Mouse (Mus musculus) myocyte (in vitro differentiated cells): ENCODE measurements around the gene Bicdl1. TPM values are rescaled to one million over a fixed set of nuclear protein-coding genes. Genes with fewer than 3 reads are reported as not detected.

Experiments
- H3K27me3 ChIP-seq: one replicate; pipeline ENCODE4 v1.6.1; 2011; ENCODE audit not compliant: control insufficient read depth, insufficient read depth, insufficient read length
- H3K36me3 ChIP-seq: one replicate; pipeline ENCODE4 v1.6.1; 2011; ENCODE audit not compliant: control insufficient read depth, insufficient read depth
- H3K4me2 ChIP-seq: one replicate; pipeline ENCODE4 v1.6.1; 2011; ENCODE audit warnings: low read depth, control low read depth
- H3K4me3 ChIP-seq: one replicate; pipeline ENCODE4 v1.5.1; 2011; ENCODE audit warnings: mild to moderate bottlenecking, control low read depth, moderate library complexity
- H3K79me2 ChIP-seq: one replicate; pipeline ENCODE4 v1.6.1; 2011; ENCODE audit not compliant: control insufficient read depth, insufficient read depth
- H3ac ChIP-seq: one replicate; pipeline ENCODE4 v1.6.1; 2011; ENCODE audit not compliant: control insufficient read depth, insufficient read length
- CEBPB ChIP-seq: IDR thresholded peaks from 2 replicates; pipeline ENCODE4 v1.6.1; 2011; ENCODE audit warnings: mild to moderate bottlenecking, moderate library complexity; ENCODE audit not compliant: poor library complexity, insufficient read depth, severe bottlenecking
- E2F4 ChIP-seq: IDR thresholded peaks from one replicate; pipeline ENCODE4 v1.6.1; 2011; ENCODE audit warnings: mild to moderate bottlenecking, control low read depth, moderate library complexity; ENCODE audit not compliant: insufficient read depth
- MAX ChIP-seq: IDR thresholded peaks from one replicate; pipeline ENCODE4 v1.6.1; 2011; ENCODE audit warnings: low read depth, mild to moderate bottlenecking, control low read depth
- MYOD1 ChIP-seq, 3 experiments: IDR thresholded peaks; one replicate each; pipeline ENCODE4 v1.6.1; 2011; ENCODE audit warnings: control low read depth in 2 of 3, low read depth in 2 of 3, mild to moderate bottlenecking in 2 of 3, moderate library complexity in 1 of 3; ENCODE audit not compliant: insufficient read length in 2 of 3, control insufficient read depth in 1 of 3
- MYOG ChIP-seq, 3 experiments: IDR thresholded peaks; one replicate each; pipeline ENCODE4 v1.6.1; 2011; ENCODE audit warnings: control low read depth in 2 of 3, low read depth in 2 of 3, mild to moderate bottlenecking in 2 of 3; ENCODE audit not compliant: insufficient read length in 2 of 3, control insufficient read depth in 1 of 3, insufficient read depth in 1 of 3
- POLR2A ChIP-seq: IDR thresholded peaks from one replicate; pipeline ENCODE4 v1.6.1; 2011; ENCODE audit warnings: low read depth, mild to moderate bottlenecking, control low read depth, moderate library complexity; ENCODE audit not compliant: insufficient read length
- POLR2AphosphoS2 ChIP-seq: IDR thresholded peaks from one replicate; pipeline ENCODE4 v1.6.1; 2011; ENCODE audit warnings: low read depth, control low read depth; ENCODE audit not compliant: insufficient read length
- REST ChIP-seq: IDR thresholded peaks from one replicate; pipeline ENCODE4 v1.6.1; 2011; ENCODE audit warnings: mild to moderate bottlenecking, control low read depth, moderate library complexity; ENCODE audit not compliant: insufficient read depth, insufficient read length
- SRF ChIP-seq: IDR thresholded peaks from one replicate; pipeline ENCODE4 v1.6.1; 2011; ENCODE audit warnings: low read depth; ENCODE audit not compliant: control insufficient read depth, insufficient read length
- TCF12 ChIP-seq: IDR thresholded peaks from one replicate; pipeline ENCODE4 v1.6.1; 2011; ENCODE audit warnings: mild to moderate bottlenecking, control low read depth; ENCODE audit not compliant: poor library complexity, insufficient read depth, severe bottlenecking
- TCF3 ChIP-seq: IDR thresholded peaks from one replicate; pipeline ENCODE4 v1.6.1; 2011; ENCODE audit warnings: low read depth, control low read depth; ENCODE audit not compliant: insufficient read length
- USF1 ChIP-seq: IDR thresholded peaks from one replicate; pipeline ENCODE4 v1.6.1; 2011; ENCODE audit warnings: low read depth, mild to moderate bottlenecking, control low read depth, moderate library complexity
- polyA plus RNA-seq: library from polyadenylated mRNA; unstranded; fragments of >200 nt; fragmentation: generic; extraction: Trizol; gene quantifications from one replicate; pipeline ENCODE4 v1.2.1, GENCODE M21; 2012; ENCODE audit warnings: missing spikeins

Gene Bicdl1
- polyA plus RNA-seq, 1 experiment = 2.8 TPM

DNA sequence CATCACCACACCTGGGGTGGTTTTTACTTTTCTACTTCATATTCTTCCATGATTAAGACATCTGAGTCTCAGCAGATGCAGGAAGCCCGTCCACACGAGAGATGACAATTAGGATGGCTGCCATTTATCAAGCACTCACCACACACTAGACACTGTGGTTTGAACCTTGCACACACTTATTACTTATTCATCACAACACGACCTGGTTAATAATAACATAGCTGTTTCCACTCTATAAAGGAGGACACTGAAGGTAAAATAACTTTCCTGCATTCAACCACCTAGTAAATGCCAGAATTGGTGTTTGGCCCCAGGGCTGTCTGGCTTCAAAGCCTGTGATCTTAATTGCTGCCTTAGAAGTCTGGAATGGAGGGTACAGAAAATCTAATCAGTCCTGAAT, 10.7 kb downstream of the Bicdl1 start:
- Histone ChIP-seq H3K4me2 (no peak overlapping the region), H3ac (no peak overlapping the region), H3K36me3 (no peaks in the 10 kb centered on the region), H3K79me2 (no peaks in the 10 kb centered on the region), H3K27me3 (peaks cover 52% of the 10 kb centered on the region), H3K4me3 (no peak overlapping the region)
- TF ChIP-seq E2F4 (no peak), TCF12 (no peak), MYOD1 (IDR thresholded peaks at IDR 0.05; ENCODE audit: control insufficient read depth in 1 of 3, insufficient read length in 2 of 3, low read depth in 2 of 3) (no peak), CEBPB (no peak), MAX (no peak), POLR2AphosphoS2 (no peak), MYOG (IDR thresholded peaks at IDR 0.05; ENCODE audit: control insufficient read depth in 1 of 3, insufficient read depth in 1 of 3, insufficient read length in 2 of 3, low read depth in 2 of 3) (no peak), POLR2A (no peak), REST (no peak), SRF (no peak), USF1 (no peak), TCF3 (no peak)

GRCm38 (mm10) chr5:115717693-115718092, 13.7 kb downstream of the Bicdl1 start:
- Histone ChIP-seq H3ac (no peak overlapping the region), H3K4me3 (no peak overlapping the region), H3K36me3 (no peaks in the 10 kb centered on the region), H3K79me2 (no peaks in the 10 kb centered on the region), H3K27me3 (peaks cover 48% of the 10 kb centered on the region), H3K4me2 (no peak overlapping the region)
- no peak for TF ChIP-seq SRF

DNA sequence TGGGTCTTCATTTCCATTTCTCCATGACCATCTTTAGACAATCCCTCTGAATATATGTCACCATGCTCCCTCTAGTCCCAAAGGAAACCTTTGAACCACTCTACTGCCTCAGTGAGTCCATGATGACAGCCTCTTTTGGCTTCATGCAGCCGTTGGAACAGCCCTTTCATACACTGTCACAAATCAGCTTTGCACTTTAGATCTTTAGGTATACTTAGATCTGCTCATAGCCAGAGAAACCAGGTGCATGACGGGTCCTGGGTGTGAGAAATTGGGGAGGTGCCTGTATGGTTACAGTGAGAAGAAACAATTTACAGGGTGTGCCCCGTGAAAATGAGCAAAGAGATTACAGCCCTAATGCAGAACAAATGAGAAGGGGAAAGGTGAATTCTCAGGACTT, 14.3 kb downstream of the Bicdl1 start:
- no peak overlapping the region for H3K4me2 ChIP-seq
- H3K4me3 ChIP-seq = no peak overlapping the region
- TF ChIP-seq POLR2AphosphoS2 = no peak
- no peak for TF ChIP-seq REST
- no peak for TF ChIP-seq SRF
- TF ChIP-seq MAX = no peak
- TF ChIP-seq E2F4 = no peak
- TF ChIP-seq USF1 = no peak
- TF ChIP-seq POLR2A = no peak
- no peak for TF ChIP-seq TCF12
- no peak for TF ChIP-seq TCF3
- TF ChIP-seq MYOG (IDR thresholded peaks at IDR 0.05; ENCODE audit: control insufficient read depth in 1 of 3, insufficient read depth in 1 of 3, insufficient read length in 2 of 3, low read depth in 2 of 3) = no peak
- no peak for TF ChIP-seq MYOD1 (IDR thresholded peaks at IDR 0.05; ENCODE audit: control insufficient read depth in 1 of 3, insufficient read length in 2 of 3, low read depth in 2 of 3)
- no peak for TF ChIP-seq CEBPB
- H3K27me3 ChIP-seq = peaks cover 42% of the 10 kb centered on the region
- H3ac ChIP-seq = no peak overlapping the region
- no peaks in the 10 kb centered on the region for H3K36me3 ChIP-seq
- H3K79me2 ChIP-seq = no peaks in the 10 kb centered on the region

- Histone ChIP-seq H3K79me2 (no peaks in the 10 kb centered on the region), H3K27me3 (peaks cover 40% of the 10 kb centered on the region), H3K4me3 (no peak overlapping the region), H3K36me3 (no peaks in the 10 kb centered on the region), H3K4me2 (no peak overlapping the region), H3ac (no peak overlapping the region)
- TF ChIP-seq TCF3 (no peak), MYOG (IDR thresholded peaks at IDR 0.05; ENCODE audit: control insufficient read depth in 1 of 3, insufficient read depth in 1 of 3, insufficient read length in 2 of 3, low read depth in 2 of 3) (no peak), SRF (no peak), REST (no peak), USF1 (no peak), CEBPB (no peak), POLR2AphosphoS2 (no peak), MAX (no peak), MYOD1 (IDR thresholded peaks at IDR 0.05; ENCODE audit: control insufficient read depth in 1 of 3, insufficient read length in 2 of 3, low read depth in 2 of 3) (no peak), E2F4 (no peak), TCF12 (no peak), POLR2A (no peak)
These were observed 15.0 kb downstream of the Bicdl1 start for GRCm38 (mm10) chr5:115716426-115716825.

DNA sequence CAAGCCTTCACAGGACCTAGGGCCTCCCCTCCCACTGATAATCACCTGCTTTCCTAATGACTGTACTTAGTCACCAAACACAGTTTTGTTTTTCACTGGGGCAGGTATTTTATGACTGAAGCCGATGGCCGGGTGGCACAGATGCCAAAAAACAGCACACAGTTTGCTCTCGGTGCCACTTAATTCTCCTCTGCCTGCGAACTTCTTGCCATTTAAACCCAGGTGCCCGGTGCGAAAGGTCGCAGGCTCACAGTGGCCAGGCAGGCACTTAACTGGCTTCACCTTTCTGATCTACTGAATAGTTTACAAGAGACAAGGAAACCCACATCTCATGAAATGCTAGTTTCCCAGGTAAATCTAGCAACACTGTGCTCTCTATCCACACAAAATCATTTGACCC, 16.7 kb downstream of the Bicdl1 start:
- Histone ChIP-seq H3K27me3 (peaks cover 46% of the 10 kb centered on the region), H3ac (no peak overlapping the region), H3K4me3 (no peak overlapping the region), H3K36me3 (no peaks in the 10 kb centered on the region), H3K79me2 (no peaks in the 10 kb centered on the region), H3K4me2 (no peak overlapping the region)
- TF ChIP-seq MAX = no peak
- no peak for TF ChIP-seq SRF
- no peak for TF ChIP-seq MYOD1 (IDR thresholded peaks at IDR 0.05; ENCODE audit: control insufficient read depth in 1 of 3, insufficient read length in 2 of 3, low read depth in 2 of 3)
- no peak for TF ChIP-seq POLR2AphosphoS2
- no peak for TF ChIP-seq USF1
- no peak for TF ChIP-seq TCF12
- TF ChIP-seq REST = no peak
- no peak for TF ChIP-seq E2F4
